Mouse (Mus musculus): ENCODE measurements at regions not wholly inside any gene's neighbourhood (a gene's known extent, or its start where the extent isn't known, plus 50 kb on each side); places are given as distances from the start of the nearest gene placed in this dataset.
A peak's percentile ranks its signal among the peaks of the same experiment; 100 is the strongest.

DNA sequence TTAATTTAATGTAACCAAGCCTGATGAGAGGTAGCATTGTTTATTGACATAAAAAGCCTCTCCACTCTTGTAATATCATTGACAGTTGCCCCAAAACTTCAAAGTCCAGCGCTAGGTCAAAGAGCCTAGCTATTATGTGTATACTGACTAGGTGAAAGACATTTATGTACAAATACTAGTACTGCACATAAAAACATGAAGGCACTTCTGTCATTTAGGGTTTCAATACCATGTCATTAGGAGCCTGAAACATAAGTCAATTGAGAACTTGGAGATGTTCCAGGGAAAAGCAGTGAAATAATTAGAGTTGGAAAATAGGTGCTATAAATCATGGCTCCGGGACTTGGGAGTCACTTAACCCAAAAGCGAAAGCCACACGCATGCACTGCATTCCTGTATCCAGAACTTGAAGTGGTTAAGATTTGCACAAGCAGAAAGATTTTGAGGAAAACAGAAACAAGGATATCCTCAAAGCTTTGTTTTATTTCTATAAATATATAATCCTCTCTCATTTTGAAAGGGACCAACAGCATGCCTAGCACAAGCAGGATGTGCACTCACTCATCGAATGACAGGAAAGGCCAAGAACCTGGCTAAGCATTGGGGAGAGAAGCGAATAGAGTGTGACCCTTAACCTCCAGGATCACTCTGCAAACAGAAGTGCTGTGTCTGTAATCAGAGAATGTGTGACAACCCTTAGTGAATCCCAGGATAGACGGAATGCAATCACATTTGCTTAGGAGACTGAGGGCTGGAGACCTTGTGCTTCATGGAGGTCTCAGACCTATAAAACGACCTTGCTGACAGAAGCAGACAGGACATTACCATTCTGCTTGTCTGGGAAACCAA, 176.3 kb upstream of the Crim1 start:
- 28% methylated on average over 8 of the region's 8 CpGs for WGBS
- Histone ChIP-seq H3K4me3 (ENCODE audit: insufficient read depth, low read depth, low read length) (no peak overlapping the region), H3K4me1 (ENCODE audit: control insufficient read depth, insufficient read depth, low read length) (no peaks in the 10 kb centered on the region), H3K27me3 (replicated peaks; ENCODE audit: control insufficient read depth, insufficient read depth, low read length) (no peaks in the 10 kb centered on the region), H3K36me3 (ENCODE audit: control insufficient read depth, insufficient read depth, low read length) (no peaks in the 10 kb centered on the region), H3K27ac (ENCODE audit: insufficient read depth, low read depth, low read length) (no peak overlapping the region)
- no peak for TF ChIP-seq CTCF (conservative IDR thresholded peaks at IDR 0.05; ENCODE audit: insufficient read depth, insufficient read length, low read depth, low read length)
- TF ChIP-seq POLR2A (IDR thresholded peaks at IDR 0.05; ENCODE audit: low read depth, low read length), result no peak
- no peak for DNase-seq

DNA sequence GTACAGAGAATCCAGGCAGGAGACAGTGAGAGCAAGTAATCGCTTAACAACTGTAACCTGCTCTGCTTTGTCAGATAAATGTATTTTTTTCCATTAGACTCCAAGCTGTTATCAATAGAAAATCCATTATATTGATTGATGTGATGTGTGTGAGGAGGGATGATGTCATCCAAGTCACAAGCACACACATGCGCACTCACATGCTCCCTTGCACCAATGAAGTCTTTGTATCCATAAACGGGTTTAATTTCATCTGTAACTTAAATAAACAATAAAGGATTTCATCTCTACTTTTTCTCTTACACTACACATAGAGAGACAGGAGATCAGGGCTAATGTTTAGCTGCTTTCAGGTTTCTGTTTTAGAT, 175.7 kb upstream of the Crim1 start:
- no peak overlapping the region for H3K4me3 ChIP-seq (ENCODE audit: insufficient read depth, low read depth, low read length)
- no peaks in the 10 kb centered on the region for H3K4me1 ChIP-seq (ENCODE audit: control insufficient read depth, insufficient read depth, low read length)
- no peaks in the 10 kb centered on the region for H3K36me3 ChIP-seq (ENCODE audit: control insufficient read depth, insufficient read depth, low read length)
- no peak overlapping the region for H3K27ac ChIP-seq (ENCODE audit: insufficient read depth, low read depth, low read length)
- WGBS, result 62% methylated on average over 3 of the region's 3 CpGs
- TF ChIP-seq CTCF (conservative IDR thresholded peaks at IDR 0.05; ENCODE audit: insufficient read depth, insufficient read length, low read depth, low read length), result no peak
- no peak for TF ChIP-seq POLR2A (IDR thresholded peaks at IDR 0.05; ENCODE audit: low read depth, low read length)
- no peak for DNase-seq
- no peaks in the 10 kb centered on the region for H3K27me3 ChIP-seq (replicated peaks; ENCODE audit: control insufficient read depth, insufficient read depth, low read length)

DNA sequence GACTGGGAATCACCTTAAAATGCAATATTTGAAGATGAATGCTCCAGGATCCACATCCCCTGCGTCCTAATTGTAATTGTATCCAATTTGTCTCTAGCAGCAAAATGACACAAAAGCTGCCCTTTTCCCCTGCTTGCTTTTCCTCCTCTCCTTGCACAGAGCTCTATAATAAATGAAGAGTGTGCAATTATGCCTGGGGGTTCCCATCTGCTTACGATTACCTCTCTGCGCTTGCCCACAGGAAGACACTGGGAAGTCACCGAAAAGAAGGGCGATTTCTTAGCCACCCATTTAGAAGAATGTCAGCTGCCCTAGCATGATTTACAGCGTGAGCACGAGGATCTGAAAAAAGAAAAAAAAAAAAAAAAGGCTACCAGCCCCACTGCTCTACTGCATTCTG, 174.8 kb upstream of the Crim1 start:
- no peaks in the 10 kb centered on the region for H3K4me1 ChIP-seq (ENCODE audit: control insufficient read depth, insufficient read depth, low read length)
- H3K27me3 ChIP-seq (replicated peaks; ENCODE audit: control insufficient read depth, insufficient read depth, low read length), result no peaks in the 10 kb centered on the region
- no peak for DNase-seq
- H3K27ac ChIP-seq (ENCODE audit: insufficient read depth, low read depth, low read length), result no peak overlapping the region
- H3K36me3 ChIP-seq (ENCODE audit: control insufficient read depth, insufficient read depth, low read length), result no peaks in the 10 kb centered on the region
- no peak overlapping the region for H3K4me3 ChIP-seq (ENCODE audit: insufficient read depth, low read depth, low read length)
- 67% methylated on average over 7 of the region's 7 CpGs for WGBS
- TF ChIP-seq POLR2A (IDR thresholded peaks at IDR 0.05; ENCODE audit: low read depth, low read length), result no peak
- no peak for TF ChIP-seq CTCF (conservative IDR thresholded peaks at IDR 0.05; ENCODE audit: insufficient read depth, insufficient read length, low read depth, low read length)

DNA sequence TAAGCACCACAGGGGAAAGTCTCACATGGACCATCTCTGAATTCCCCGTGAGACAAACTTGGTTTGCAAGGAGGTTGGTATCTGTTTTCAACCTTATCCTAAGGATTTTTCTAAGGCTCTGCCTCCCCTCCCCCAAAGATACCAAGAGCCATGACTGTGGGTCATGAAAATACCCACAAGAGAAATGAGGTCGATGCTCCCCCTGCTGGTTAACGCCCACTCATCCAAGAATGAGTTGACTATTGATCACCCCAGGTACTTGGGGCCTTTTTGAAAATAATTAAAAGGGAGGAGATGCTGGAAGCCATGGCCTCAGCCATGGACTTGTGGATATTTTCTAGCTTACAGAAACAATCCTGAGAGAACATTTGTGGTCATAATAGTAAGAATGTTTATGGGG, 164.4 kb upstream of the Crim1 start:
- Histone ChIP-seq H3K4me3 (ENCODE audit: insufficient read depth, low read depth, low read length) (no peak overlapping the region), H3K27me3 (replicated peaks; ENCODE audit: control insufficient read depth, insufficient read depth, low read length) (no peaks in the 10 kb centered on the region), H3K4me1 (ENCODE audit: control insufficient read depth, insufficient read depth, low read length) (no peaks in the 10 kb centered on the region), H3K27ac (ENCODE audit: insufficient read depth, low read depth, low read length) (no peak overlapping the region), H3K36me3 (ENCODE audit: control insufficient read depth, insufficient read depth, low read length) (no peaks in the 10 kb centered on the region)
- no peak for TF ChIP-seq POLR2A (IDR thresholded peaks at IDR 0.05; ENCODE audit: low read depth, low read length)
- 0 out of 2 replicates have a peak, but pooled peaks have one; percentile 18 for TF ChIP-seq CTCF (conservative IDR thresholded peaks at IDR 0.05; ENCODE audit: insufficient read depth, insufficient read length, low read depth, low read length)
- DNase-seq, result no peak
- 65% methylated on average over 3 of the region's 3 CpGs for WGBS

DNA sequence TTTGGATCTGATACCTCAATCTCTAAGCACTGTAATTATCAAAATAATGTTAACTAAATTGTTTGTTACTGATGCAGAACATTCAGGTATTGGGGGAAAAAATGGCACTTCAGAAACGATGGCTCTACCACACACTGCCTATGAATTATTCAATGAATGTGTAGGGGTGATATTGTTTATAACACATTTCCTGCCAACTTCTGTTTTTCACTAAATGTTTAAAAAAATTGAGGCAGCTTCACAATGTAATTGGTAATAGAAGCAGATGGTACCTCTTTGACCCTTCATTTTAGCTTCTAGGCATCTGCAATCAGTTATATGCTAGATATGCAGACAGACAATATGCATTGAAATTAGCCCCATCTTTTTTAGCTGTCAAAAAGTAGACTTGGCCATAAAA, 159.7 kb upstream of the Crim1 start:
- Histone ChIP-seq H3K27ac (ENCODE audit: insufficient read depth, low read depth, low read length) (no peak overlapping the region), H3K27me3 (replicated peaks; ENCODE audit: control insufficient read depth, insufficient read depth, low read length) (no peaks in the 10 kb centered on the region), H3K36me3 (ENCODE audit: control insufficient read depth, insufficient read depth, low read length) (no peaks in the 10 kb centered on the region), H3K4me1 (ENCODE audit: control insufficient read depth, insufficient read depth, low read length) (no peaks in the 10 kb centered on the region), H3K4me3 (ENCODE audit: insufficient read depth, low read depth, low read length) (no peak overlapping the region)
- no peak for DNase-seq
- TF ChIP-seq POLR2A (IDR thresholded peaks at IDR 0.05; ENCODE audit: low read depth, low read length) (no peak), CTCF (conservative IDR thresholded peaks at IDR 0.05; ENCODE audit: insufficient read depth, insufficient read length, low read depth, low read length) (no peak)
- 68% methylated on average over 1 of the region's 1 CpGs for WGBS

DNA sequence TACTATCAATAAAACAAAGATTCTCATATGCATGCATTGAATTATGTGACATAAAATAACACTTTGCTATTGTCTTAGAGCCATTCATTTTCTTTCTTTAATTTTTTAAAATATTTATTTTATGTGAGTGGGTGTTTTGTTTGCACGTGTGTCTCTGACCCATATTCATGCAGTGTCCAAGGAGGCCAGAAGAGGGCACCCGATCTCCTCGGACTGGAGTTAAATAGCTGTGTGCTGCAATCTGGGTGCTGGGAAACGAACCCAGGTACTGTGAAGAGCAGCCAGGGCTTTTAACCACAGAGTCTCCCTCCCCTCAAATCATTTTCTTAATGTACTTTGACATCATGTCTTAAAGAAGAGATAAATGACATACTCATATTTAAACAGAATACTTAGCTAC, 158.8 kb upstream of the Crim1 start:
- no peak overlapping the region for H3K4me3 ChIP-seq (ENCODE audit: insufficient read depth, low read depth, low read length)
- WGBS, result 91% methylated on average over 4 of the region's 4 CpGs
- H3K27ac ChIP-seq (ENCODE audit: insufficient read depth, low read depth, low read length), result no peak overlapping the region
- no peak for DNase-seq
- H3K27me3 ChIP-seq (replicated peaks; ENCODE audit: control insufficient read depth, insufficient read depth, low read length), result no peaks in the 10 kb centered on the region
- H3K4me1 ChIP-seq (ENCODE audit: control insufficient read depth, insufficient read depth, low read length), result no peaks in the 10 kb centered on the region
- H3K36me3 ChIP-seq (ENCODE audit: control insufficient read depth, insufficient read depth, low read length), result no peaks in the 10 kb centered on the region
- no peak for TF ChIP-seq POLR2A (IDR thresholded peaks at IDR 0.05; ENCODE audit: low read depth, low read length)
- TF ChIP-seq CTCF (conservative IDR thresholded peaks at IDR 0.05; ENCODE audit: insufficient read depth, insufficient read length, low read depth, low read length), result 0 out of 2 replicates have a peak, but pooled peaks have one; percentile 4

DNA sequence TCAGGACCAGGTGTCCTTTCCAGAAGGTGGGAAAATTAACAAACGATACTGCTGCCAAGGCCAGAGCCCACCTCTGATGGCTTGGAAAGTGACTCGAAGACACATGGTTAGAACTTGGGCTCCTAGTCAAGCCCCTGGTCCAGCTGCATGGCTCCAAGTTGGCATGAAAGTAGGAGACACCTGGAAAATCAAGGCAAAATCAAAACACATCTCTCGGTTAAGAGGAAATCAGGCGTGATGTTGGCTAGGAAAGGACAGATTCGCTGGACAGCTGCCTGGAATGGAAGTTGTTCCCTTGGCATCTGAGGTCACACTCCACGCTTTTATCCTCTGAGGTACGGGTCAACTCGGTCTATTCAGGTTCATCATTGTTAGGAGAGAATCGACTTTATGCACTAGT, 150.3 kb upstream of the Crim1 start:
- no peak for TF ChIP-seq CTCF (conservative IDR thresholded peaks at IDR 0.05; ENCODE audit: insufficient read depth, insufficient read length, low read depth, low read length)
- TF ChIP-seq POLR2A (IDR thresholded peaks at IDR 0.05; ENCODE audit: low read depth, low read length), result no peak
- no peaks in the 10 kb centered on the region for H3K36me3 ChIP-seq (ENCODE audit: control insufficient read depth, insufficient read depth, low read length)
- H3K4me1 ChIP-seq (ENCODE audit: control insufficient read depth, insufficient read depth, low read length), result no peaks in the 10 kb centered on the region
- no peaks in the 10 kb centered on the region for H3K27me3 ChIP-seq (replicated peaks; ENCODE audit: control insufficient read depth, insufficient read depth, low read length)
- WGBS, result 63% methylated on average over 9 of the region's 9 CpGs
- DNase-seq, result no peak
- no peak overlapping the region for H3K4me3 ChIP-seq (ENCODE audit: insufficient read depth, low read depth, low read length)
- H3K27ac ChIP-seq (ENCODE audit: insufficient read depth, low read depth, low read length), result no peak overlapping the region
